Mouse (Mus musculus): ENCODE data around the gene Cers1. TPM values are rescaled to one million over a fixed set of nuclear protein-coding genes. Genes with fewer than 3 reads are reported as not detected.

The Cers1 gene
- total RNA-seq, 2 experiments from 2014 or later: 1.8 to 2.2 TPM

- no peak for DNase-seq
Measured at GRCm38 (mm10) chr8:70352000-70352384, 36.4 kb downstream of the Cers1 start.

GRCm38 (mm10) chr8:70352657-70353151, 37.1 kb downstream of the Cers1 start:
- DNase-seq: peak in 1 of 2 experiments; percentile 68

- DNase-seq: peak; percentile 100
Measured at GRCm38 (mm10) chr8:70353194-70353817, 37.7 kb downstream of the Cers1 start, which contains the start of gene Upf1. Upf1 (minus strand) TSS chr8:70353278.

- no peak for DNase-seq
Measured at GRCm38 (mm10) chr8:70354004-70354403, 38.4 kb downstream of the Cers1 start.

- DNase-seq: no peak
Measured at GRCm38 (mm10) chr8:70356111-70356510, 40.5 kb downstream of the Cers1 start.

- no peak for DNase-seq
Measured at GRCm38 (mm10) chr8:70359411-70359810, 43.8 kb downstream of the Cers1 start.

GRCm38 (mm10) chr8:70360769-70361168, 45.2 kb downstream of the Cers1 start:
- peak in 1 of 2 experiments; percentile 35 for DNase-seq

- no peak for DNase-seq
Measured at GRCm38 (mm10) chr8:70361484-70362032, 46.0 kb downstream of the Cers1 start.

- DNase-seq: peak in 1 of 2 experiments; percentile 62
Measured at GRCm38 (mm10) chr8:70364066-70364465, 48.5 kb downstream of the Cers1 start.

GRCm38 (mm10) chr8:70366588-70366987, 51.0 kb downstream of the Cers1 start:
- DNase-seq: no peak

GRCm38 (mm10) chr8:70370476-70370875, 54.9 kb downstream of the Cers1 start:
- no peak for DNase-seq

- no peak for DNase-seq
Measured at GRCm38 (mm10) chr8:70371951-70372350, 56.4 kb downstream of the Cers1 start.

GRCm38 (mm10) chr8:70373397-70374317, 58.1 kb downstream of the Cers1 start, which contains the start of gene Comp:
Comp (plus strand) TSS chr8:70373558.
- DNase-seq: no peak

- DNase-seq: peak; percentile 85 to 87
Measured at GRCm38 (mm10) chr8:70374318-70374927, 58.8 kb downstream of the Cers1 start.

GRCm38 (mm10) chr8:70375212-70375859, 59.8 kb downstream of the Cers1 start:
- no peak for DNase-seq

- DNase-seq: no peak
Measured at GRCm38 (mm10) chr8:70376275-70376741, 60.7 kb downstream of the Cers1 start.

GRCm38 (mm10) chr8:70377049-70377448, 61.5 kb downstream of the Cers1 start:
- no peak for DNase-seq

GRCm38 (mm10) chr8:70380069-70380468, 64.5 kb downstream of the Cers1 start:
- no peak for DNase-seq
